Mouse (Mus musculus): Measurements from ENCODE around the gene Irx1. TPM values are rescaled to one million over a fixed set of nuclear protein-coding genes. Genes with fewer than 3 reads are reported as not detected.
A peak's percentile ranks its signal among the peaks of the same experiment; 100 is the strongest.

The Irx1 gene
- polyA plus RNA-seq, 1 experiment from 2014 or later: 6.7 TPM

GRCm38 (mm10) chr13:71961891-71962660, 1.4 kb downstream of the Irx1 start:
- Histone ChIP-seq H3K4me1 (ENCODE audit: control insufficient read depth, insufficient read depth, low read length) (peaks cover 36% of the 10 kb centered on the region), H3K4me2 (peak overlapping the region; percentile 63), H3K9me3 (ENCODE audit: control insufficient read depth, low read length) (no peaks in the 10 kb centered on the region), H3K4me3 (ENCODE audit: low read depth, low read length) (peak overlapping the region; percentile 95), H3K36me3 (ENCODE audit: control insufficient read depth, insufficient read depth, low read length) (no peaks in the 10 kb centered on the region), H3K9ac (ENCODE audit: low read length) (peak overlapping the region; percentile 98), H3K27me3 (ENCODE audit: control insufficient read depth, insufficient read depth, low read length) (peaks cover 28% of the 10 kb centered on the region), H3K27ac (ENCODE audit: low read depth, low read length) (peak overlapping the region; percentile 83)
- peak; percentile 97 for DNase-seq (ENCODE audit: low spot score, missing footprints)
- no peak for ATAC-seq (ENCODE audit: low FRiP score)
- under 1% methylated on average over 25 of the region's 25 CpGs for WGBS

- peak overlapping the region; percentile 95 for H3K4me3 ChIP-seq (ENCODE audit: low read depth, low read length)
Observed at GRCm38 (mm10) chr13:71960846-71961735, 2.4 kb downstream of the Irx1 start.

GRCm38 (mm10) chr13:71960277-71960672, 3.2 kb downstream of the Irx1 start:
- Histone ChIP-seq H3K4me2 (peak overlapping the region; percentile 63), H3K9me3 (ENCODE audit: control insufficient read depth, low read length) (no peaks in the 10 kb centered on the region), H3K4me3 (ENCODE audit: low read depth, low read length) (peak overlapping the region; percentile 95), H3K9ac (ENCODE audit: low read length) (peak overlapping the region; percentile 98), H3K27me3 (ENCODE audit: control insufficient read depth, insufficient read depth, low read length) (peaks cover 17% of the 10 kb centered on the region), H3K36me3 (ENCODE audit: control insufficient read depth, insufficient read depth, low read length) (peaks cover 3% of the 10 kb centered on the region; the same call in 1 of the 2 replicates), H3K27ac (ENCODE audit: low read depth, low read length) (peak overlapping the region; percentile 21; the same call in 1 of the 2 replicates), H3K4me1 (ENCODE audit: control insufficient read depth, insufficient read depth, low read length) (peaks cover 43% of the 10 kb centered on the region)
- WGBS: under 1% methylated on average over 9 of the region's 9 CpGs
- peak; percentile 95 for DNase-seq (ENCODE audit: low spot score, missing footprints)
- no peak for ATAC-seq (ENCODE audit: low FRiP score)

More at GRCm38 (mm10) chr13:71960846-71961735, 2.4 kb downstream of the Irx1 start:
- no peaks in the 10 kb centered on the region for H3K9me3 ChIP-seq (ENCODE audit: control insufficient read depth, low read length)
- 2% methylated on average over 9 of the region's 9 CpGs for WGBS
- peaks cover 41% of the 10 kb centered on the region for H3K4me1 ChIP-seq (ENCODE audit: control insufficient read depth, insufficient read depth, low read length)
- peaks cover 20% of the 10 kb centered on the region for H3K27me3 ChIP-seq (ENCODE audit: control insufficient read depth, insufficient read depth, low read length)
- H3K9ac ChIP-seq (ENCODE audit: low read length): peak overlapping the region; percentile 98
- no peak for ATAC-seq (ENCODE audit: low FRiP score)
- H3K4me2 ChIP-seq: peak overlapping the region; percentile 63
- H3K27ac ChIP-seq (ENCODE audit: low read depth, low read length): peak overlapping the region; percentile 21; the same call in 1 of the 2 replicates
- H3K36me3 ChIP-seq (ENCODE audit: control insufficient read depth, insufficient read depth, low read length): no peaks in the 10 kb centered on the region
- peak; percentile 92 for DNase-seq (ENCODE audit: low spot score, missing footprints)

GRCm38 (mm10) chr13:71959361-71960276, 3.9 kb downstream of the Irx1 start:
- Histone ChIP-seq H3K36me3 (ENCODE audit: control insufficient read depth, insufficient read depth, low read length) (peaks cover 3% of the 10 kb centered on the region; the same call in 1 of the 2 replicates), H3K9me3 (ENCODE audit: control insufficient read depth, low read length) (no peaks in the 10 kb centered on the region), H3K4me2 (peak overlapping the region; percentile 63), H3K27me3 (ENCODE audit: control insufficient read depth, insufficient read depth, low read length) (peaks cover 10% of the 10 kb centered on the region), H3K4me1 (ENCODE audit: control insufficient read depth, insufficient read depth, low read length) (peaks cover 42% of the 10 kb centered on the region), H3K4me3 (ENCODE audit: low read depth, low read length) (peak overlapping the region; percentile 95), H3K9ac (ENCODE audit: low read length) (peak overlapping the region; percentile 98), H3K27ac (ENCODE audit: low read depth, low read length) (peak overlapping the region; percentile 21; the same call in 1 of the 2 replicates)
- ATAC-seq (ENCODE audit: low FRiP score) (peak; percentile 8; the same call in 1 of the 2 replicates), DNase-seq (ENCODE audit: low spot score, missing footprints) (peak; percentile 98)
- 2% methylated on average over 76 of the region's 76 CpGs for WGBS

GRCm38 (mm10) chr13:71958651-71959050, 4.9 kb downstream of the Irx1 start:
- DNase-seq (ENCODE audit: low spot score, missing footprints) (peak; percentile 96), ATAC-seq (ENCODE audit: low FRiP score) (no peak)
- Histone ChIP-seq H3K4me1 (ENCODE audit: control insufficient read depth, insufficient read depth, low read length) (peaks cover 42% of the 10 kb centered on the region), H3K27me3 (ENCODE audit: control insufficient read depth, insufficient read depth, low read length) (peaks cover 9% of the 10 kb centered on the region; the same call in 1 of the 2 replicates), H3K27ac (ENCODE audit: low read depth, low read length) (no peak overlapping the region; the same call in 1 of the 2 replicates), H3K4me3 (ENCODE audit: low read depth, low read length) (peak overlapping the region; percentile 95), H3K4me2 (peak overlapping the region; percentile 63), H3K9me3 (ENCODE audit: control insufficient read depth, low read length) (no peaks in the 10 kb centered on the region), H3K9ac (ENCODE audit: low read length) (peak overlapping the region; percentile 98), H3K36me3 (ENCODE audit: control insufficient read depth, insufficient read depth, low read length) (peaks cover 3% of the 10 kb centered on the region; the same call in 1 of the 2 replicates)
- WGBS: 2% methylated on average over 16 of the region's 16 CpGs

- Histone ChIP-seq H3K4me2 (peak overlapping the region; percentile 63), H3K4me1 (ENCODE audit: control insufficient read depth, insufficient read depth, low read length) (peaks cover 49% of the 10 kb centered on the region), H3K27me3 (ENCODE audit: control insufficient read depth, insufficient read depth, low read length) (peaks cover 9% of the 10 kb centered on the region; the same call in 1 of the 2 replicates), H3K4me3 (ENCODE audit: low read depth, low read length) (peak overlapping the region; percentile 95), H3K27ac (ENCODE audit: low read depth, low read length) (no peak overlapping the region), H3K9ac (ENCODE audit: low read length) (peak overlapping the region; percentile 98), H3K36me3 (ENCODE audit: control insufficient read depth, insufficient read depth, low read length) (peaks cover 3% of the 10 kb centered on the region; the same call in 1 of the 2 replicates), H3K9me3 (ENCODE audit: control insufficient read depth, low read length) (no peaks in the 10 kb centered on the region)
- 5% methylated on average over 21 of the region's 21 CpGs for WGBS
- ATAC-seq (ENCODE audit: low FRiP score): no peak
- peak; percentile 97 for DNase-seq (ENCODE audit: low spot score, missing footprints)
Observed at GRCm38 (mm10) chr13:71957811-71958351, 5.6 kb downstream of the Irx1 start.

- Histone ChIP-seq H3K4me2 (peak overlapping the region; percentile 63), H3K9me3 (ENCODE audit: control insufficient read depth, low read length) (no peaks in the 10 kb centered on the region), H3K27ac (ENCODE audit: low read depth, low read length) (no peak overlapping the region), H3K4me1 (ENCODE audit: control insufficient read depth, insufficient read depth, low read length) (peaks cover 57% of the 10 kb centered on the region), H3K4me3 (ENCODE audit: low read depth, low read length) (peak overlapping the region; percentile 95), H3K36me3 (ENCODE audit: control insufficient read depth, insufficient read depth, low read length) (peaks cover 3% of the 10 kb centered on the region; the same call in 1 of the 2 replicates), H3K9ac (ENCODE audit: low read length) (peak overlapping the region; percentile 98), H3K27me3 (ENCODE audit: control insufficient read depth, insufficient read depth, low read length) (peaks cover 9% of the 10 kb centered on the region; the same call in 1 of the 2 replicates)
- DNase-seq (ENCODE audit: low spot score, missing footprints) (peak; percentile 96), ATAC-seq (ENCODE audit: low FRiP score) (no peak)
- 9% methylated on average over 18 of the region's 18 CpGs for WGBS
Observed at GRCm38 (mm10) chr13:71957147-71957546, 6.4 kb downstream of the Irx1 start.

GRCm38 (mm10) chr13:71956481-71956880, 7.0 kb downstream of the Irx1 start:
- H3K4me3 ChIP-seq (ENCODE audit: low read depth, low read length): peak overlapping the region; percentile 95
- no peak overlapping the region for H3K27ac ChIP-seq (ENCODE audit: low read depth, low read length)
- peaks cover 9% of the 10 kb centered on the region; the same call in 1 of the 2 replicates for H3K27me3 ChIP-seq (ENCODE audit: control insufficient read depth, insufficient read depth, low read length)

More at GRCm38 (mm10) chr13:71956481-71956880, 7.0 kb downstream of the Irx1 start:
- Histone ChIP-seq H3K36me3 (ENCODE audit: control insufficient read depth, insufficient read depth, low read length) (peaks cover 3% of the 10 kb centered on the region; the same call in 1 of the 2 replicates), H3K4me2 (peak overlapping the region; percentile 63), H3K9ac (ENCODE audit: low read length) (peak overlapping the region; percentile 98; the same call in 1 of the 2 replicates), H3K4me1 (ENCODE audit: control insufficient read depth, insufficient read depth, low read length) (peaks cover 60% of the 10 kb centered on the region), H3K9me3 (ENCODE audit: control insufficient read depth, low read length) (no peaks in the 10 kb centered on the region)
- 6% methylated on average over 9 of the region's 9 CpGs for WGBS
- DNase-seq (ENCODE audit: low spot score, missing footprints): peak; percentile 96
- peak; percentile 43 for ATAC-seq (ENCODE audit: low FRiP score)

Measured in midbrain, embryonic 11.5 days (tissue).